Mouse (Mus musculus) layer of hippocampus, adult 2 months (tissue): ENCODE data around the gene Ttc17. TPM values are rescaled to one million over a fixed set of nuclear protein-coding genes. Genes with fewer than 3 reads are reported as not detected.

Source experiments
- DNase-seq, 2 experiments: peaks; one replicate each; pipeline ENCODE4 v3.0.0; 2022; ENCODE audit warnings: low spot score in 2 of 2
- H3K27ac ChIP-seq: fragments of 200-600 bp; 2 replicates; pipeline ENCODE4 v1.8.1; 2022
- H3K4me3 ChIP-seq: fragments of 200-600 bp; 2 replicates; pipeline ENCODE4 v1.8.1; 2022; ENCODE audit warnings: mild to moderate bottlenecking
- CTCF ChIP-seq: fragments of 200-600 bp; conservative IDR thresholded peaks from 2 replicates; pipeline ENCODE4 v1.8.1; 2022; ENCODE audit warnings: antibody characterized with exemption, mild to moderate bottlenecking, moderate library complexity
- total RNA-seq, 2 experiments: library from RNA; stranded (reverse); gene quantifications; 2 replicates each; pipeline ENCODE4 v1.2.3; 2021

Gene Ttc17
- total RNA-seq, 2 experiments from 2014 or later: 37.1 to 40.6 TPM

DNA sequence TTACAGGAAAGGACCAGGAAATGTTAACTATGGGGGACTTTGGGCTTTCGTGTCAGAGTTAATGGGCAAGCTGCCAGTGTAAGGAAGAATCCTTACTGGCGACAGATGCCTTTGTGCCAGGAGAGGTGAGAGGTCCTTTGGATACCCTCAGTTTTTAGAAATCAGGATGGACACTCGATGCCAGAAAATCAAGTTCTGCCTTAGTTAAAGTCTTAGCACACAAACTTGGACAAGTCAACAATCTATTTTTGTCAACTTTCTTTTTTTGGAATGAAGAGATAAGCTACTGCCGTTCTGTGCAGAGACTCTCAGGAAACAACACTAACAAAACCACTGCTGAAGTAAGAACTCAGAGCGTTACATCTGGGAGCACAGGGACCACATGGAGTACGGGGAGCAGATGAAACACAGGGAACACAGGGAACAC is 58.3 kb downstream of the Ttc17 start:
- Histone ChIP-seq H3K4me3 (no peak overlapping the region), H3K27ac (no peak overlapping the region)
- no peak for DNase-seq
- TF ChIP-seq CTCF: no peak

DNA sequence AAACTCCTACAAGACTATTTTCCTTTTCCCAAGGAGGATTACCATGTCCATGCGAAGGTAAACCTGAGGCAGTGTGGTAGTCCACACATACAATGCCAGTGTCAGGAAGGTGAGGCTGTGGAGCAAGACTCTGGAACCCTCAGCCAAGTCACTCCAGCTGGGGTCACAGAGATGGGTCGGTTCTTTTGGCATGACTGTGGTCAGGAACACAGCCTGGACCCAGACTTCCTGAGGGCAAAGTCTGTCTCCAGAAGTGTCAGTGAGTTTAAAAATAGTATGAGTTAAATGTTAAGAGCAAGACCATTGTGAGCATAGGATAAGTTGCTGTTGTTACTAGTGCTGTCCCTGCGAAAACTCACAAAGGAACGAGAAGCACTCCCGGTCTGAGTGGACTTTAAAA is 59.7 kb downstream of the Ttc17 start:
- TF ChIP-seq CTCF: no peak
- Histone ChIP-seq H3K27ac (no peak overlapping the region), H3K4me3 (no peak overlapping the region)
- DNase-seq: no peak

DNA sequence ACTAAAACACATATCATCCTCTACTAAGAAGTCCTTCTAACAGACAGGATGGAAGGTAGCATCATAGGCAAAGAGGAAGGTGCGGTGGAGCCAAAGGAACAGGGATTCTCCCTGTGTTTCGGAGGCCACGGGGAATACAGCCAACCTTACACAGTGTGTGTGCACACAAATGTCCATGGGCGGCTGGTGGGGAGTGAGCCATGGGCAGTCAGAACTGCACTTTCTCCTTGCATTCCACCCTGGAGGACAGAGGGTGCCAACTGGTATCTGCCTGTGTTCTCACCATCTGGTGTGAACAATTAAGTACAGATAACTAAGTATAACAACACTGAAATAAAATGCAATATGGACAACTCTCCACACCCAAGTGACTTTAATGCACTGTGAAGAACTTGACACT is 61.9 kb downstream of the Ttc17 start:
- no peak overlapping the region for H3K27ac ChIP-seq
- no peak overlapping the region for H3K4me3 ChIP-seq
- TF ChIP-seq CTCF: no peak
- no peak for DNase-seq

- TF ChIP-seq CTCF: no peak
- no peak for DNase-seq
- no peak overlapping the region for H3K27ac ChIP-seq
Observed at GRCm38 (mm10) chr2:94343290-94344285, 62.9 kb downstream of the Ttc17 start.

DNA sequence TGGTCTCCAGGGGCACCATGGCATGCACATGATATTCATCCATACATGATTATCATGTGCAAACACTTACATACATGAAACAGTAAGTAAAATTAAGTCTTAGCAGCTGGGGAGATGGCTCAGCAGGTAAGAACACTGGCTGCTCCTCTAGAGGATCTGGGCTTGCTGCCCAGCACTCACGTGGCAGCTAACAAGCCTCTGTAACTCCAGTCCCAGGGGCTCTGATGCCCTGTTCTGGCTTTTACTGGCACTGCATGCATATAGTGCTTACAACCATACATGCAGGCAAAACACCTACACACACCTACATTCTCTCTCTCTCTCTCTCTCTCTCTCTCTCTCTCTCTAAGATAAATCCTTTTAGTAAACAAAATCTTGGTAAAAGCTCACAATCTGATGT is 65.7 kb downstream of the Ttc17 start:
- no peak for TF ChIP-seq CTCF

More at GRCm38 (mm10) chr2:94343290-94344285, 62.9 kb downstream of the Ttc17 start:
- H3K4me3 ChIP-seq: no peak overlapping the region

DNA sequence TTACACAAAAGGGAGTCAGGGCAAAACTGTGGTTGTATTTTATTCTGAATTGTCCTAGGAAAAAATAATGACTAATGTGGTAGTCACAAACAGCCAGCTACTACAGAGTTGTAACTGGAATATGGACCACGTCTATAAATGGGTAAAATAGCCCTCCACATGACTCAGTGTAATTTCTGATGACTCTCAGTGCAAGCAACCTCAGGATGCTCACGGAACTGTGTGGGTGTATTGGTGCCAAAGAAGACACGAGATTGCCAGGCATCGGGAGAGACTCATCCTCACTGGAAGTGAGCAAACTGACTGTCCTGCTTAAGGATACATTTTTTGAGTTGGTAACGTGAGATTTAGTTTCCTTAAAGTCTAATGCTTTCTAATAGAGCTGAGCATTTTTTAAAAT is 67.0 kb downstream of the Ttc17 start:
- Histone ChIP-seq H3K4me3 (no peak overlapping the region), H3K27ac (no peak overlapping the region)
- no peak for TF ChIP-seq CTCF
- DNase-seq: no peak

More for the DNA sequence above, 65.7 kb downstream of the Ttc17 start:
- Histone ChIP-seq H3K4me3 (no peak overlapping the region), H3K27ac (no peak overlapping the region)
- DNase-seq: no peak

- H3K4me3 ChIP-seq: no peak overlapping the region
- H3K27ac ChIP-seq: no peak overlapping the region
- TF ChIP-seq CTCF: no peak
- peak; percentile 73 to 84 for DNase-seq
Observed at GRCm38 (mm10) chr2:94336336-94336735, 70.2 kb downstream of the Ttc17 start.

DNA sequence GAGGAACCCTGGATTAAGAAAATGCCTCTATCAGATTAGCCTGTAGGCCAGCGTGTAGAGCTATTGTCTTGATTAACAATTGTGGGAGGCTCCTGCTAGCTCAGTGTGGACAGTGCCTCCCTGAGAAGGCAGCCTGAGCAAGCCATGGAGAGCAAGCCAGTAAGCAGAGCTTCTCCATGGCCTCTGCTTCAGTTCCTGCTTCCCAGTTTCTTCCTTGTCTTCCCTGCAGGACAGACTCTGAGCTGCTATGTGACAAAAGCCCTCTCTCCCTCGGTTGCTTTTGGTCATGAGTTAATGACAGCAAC is 71.8 kb downstream of the Ttc17 start:
- H3K27ac ChIP-seq: no peak overlapping the region
- no peak for DNase-seq
- no peak for TF ChIP-seq CTCF
- no peak overlapping the region for H3K4me3 ChIP-seq

DNA sequence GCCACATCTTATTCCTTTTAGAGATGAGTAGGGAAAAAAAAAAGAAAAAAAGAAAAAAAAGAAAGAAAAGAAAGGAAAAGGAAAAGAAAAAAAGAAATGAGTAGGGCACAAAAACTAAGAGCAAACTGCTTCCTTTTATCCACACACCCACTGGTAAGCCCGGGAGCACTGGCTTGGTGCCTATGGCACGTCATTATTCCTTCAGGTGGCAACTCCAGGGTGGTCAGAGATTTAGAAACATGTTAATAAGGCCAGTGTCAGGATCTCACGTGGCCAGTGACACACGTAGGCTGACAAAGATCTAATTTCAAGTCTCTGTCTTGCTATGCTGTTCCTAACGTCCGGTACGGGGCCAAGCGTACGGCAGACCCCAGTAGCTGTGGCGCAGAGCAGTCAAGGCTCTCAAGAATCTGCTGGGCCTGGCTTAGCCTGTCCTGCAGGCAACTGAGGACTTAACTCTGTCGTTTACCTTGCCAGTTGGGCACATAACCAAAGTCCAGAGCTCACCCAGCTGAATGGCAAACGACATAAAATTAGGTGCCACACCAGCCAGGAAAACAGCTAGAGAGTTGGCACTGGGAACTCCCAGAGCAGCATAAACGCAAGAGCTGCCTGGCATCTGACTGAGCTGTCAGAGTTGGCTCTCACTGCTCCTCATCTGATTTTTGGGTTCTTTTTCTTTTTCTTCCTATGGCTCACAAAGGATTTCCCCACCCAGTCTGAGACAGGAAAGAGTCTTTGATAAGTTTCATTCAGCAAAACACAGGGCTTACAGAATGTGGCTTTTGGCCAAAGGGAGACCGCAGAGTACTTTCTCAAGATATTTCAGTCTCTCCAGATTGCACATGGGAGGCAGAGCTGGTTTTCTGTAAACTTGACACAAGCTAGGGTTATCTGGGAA is 72.4 kb downstream of the Ttc17 start:
- no peak for TF ChIP-seq CTCF
- Histone ChIP-seq H3K27ac (no peak overlapping the region), H3K4me3 (no peak overlapping the region)
- no peak for DNase-seq

DNA sequence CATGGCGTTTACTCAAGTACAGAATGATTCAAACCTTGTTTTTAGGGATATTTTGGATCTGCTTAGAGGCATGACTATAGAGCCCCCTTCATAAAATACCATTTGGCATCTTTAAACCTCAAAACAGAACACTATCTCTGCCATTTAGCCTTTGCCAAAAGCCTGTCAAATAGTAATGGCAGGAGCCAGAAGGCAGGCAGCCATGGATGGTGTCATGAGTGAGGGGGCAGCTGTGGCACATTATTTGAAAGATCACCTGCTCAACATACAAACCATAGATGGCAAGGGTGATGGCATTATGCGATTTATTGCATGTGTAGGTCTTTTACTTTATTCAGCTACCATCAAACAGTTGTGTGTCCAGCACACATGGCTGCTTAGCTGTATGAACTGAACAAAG is 73.4 kb downstream of the Ttc17 start:
- peak in 1 of 2 experiments; percentile 43 for DNase-seq
- no peak overlapping the region for H3K4me3 ChIP-seq
- no peak for TF ChIP-seq CTCF
- H3K27ac ChIP-seq: no peak overlapping the region

- no peak overlapping the region for H3K27ac ChIP-seq
- no peak overlapping the region for H3K4me3 ChIP-seq
- DNase-seq: no peak
- TF ChIP-seq CTCF: no peak
Observed at GRCm38 (mm10) chr2:94329336-94329735, 77.2 kb downstream of the Ttc17 start.

- no peak for TF ChIP-seq CTCF
- no peak for DNase-seq
- Histone ChIP-seq H3K27ac (no peak overlapping the region), H3K4me3 (no peak overlapping the region)
Observed at GRCm38 (mm10) chr2:94327836-94328235, 78.7 kb downstream of the Ttc17 start.

GRCm38 (mm10) chr2:94319780-94320179 is 86.7 kb downstream of the Ttc17 start:
- H3K4me3 ChIP-seq: no peak overlapping the region
- no peak for TF ChIP-seq CTCF
- DNase-seq: no peak
- H3K27ac ChIP-seq: no peak overlapping the region
